Mouse (Mus musculus) testis, adult 2 months (tissue): Measurements from ENCODE around the gene Olfr1290.

Experiments used
- CTCF ChIP-seq: fragments of 200-500 bp; IDR thresholded peaks from 2 replicates; pipeline ENCODE4 v1.5.1; 2012; ENCODE audit warnings: low read depth, mild to moderate bottlenecking, inconsistent platforms, low read length, moderate library complexity; ENCODE audit not compliant: control insufficient read depth, insufficient read depth, insufficient replicate concordance
- POLR2A ChIP-seq: fragments of 200-500 bp; IDR thresholded peaks from 2 replicates; pipeline ENCODE4 v1.6.1; 2012; ENCODE audit warnings: low read depth, mild to moderate bottlenecking, inconsistent platforms, low read length, moderate library complexity; ENCODE audit not compliant: control insufficient read depth

DNA sequence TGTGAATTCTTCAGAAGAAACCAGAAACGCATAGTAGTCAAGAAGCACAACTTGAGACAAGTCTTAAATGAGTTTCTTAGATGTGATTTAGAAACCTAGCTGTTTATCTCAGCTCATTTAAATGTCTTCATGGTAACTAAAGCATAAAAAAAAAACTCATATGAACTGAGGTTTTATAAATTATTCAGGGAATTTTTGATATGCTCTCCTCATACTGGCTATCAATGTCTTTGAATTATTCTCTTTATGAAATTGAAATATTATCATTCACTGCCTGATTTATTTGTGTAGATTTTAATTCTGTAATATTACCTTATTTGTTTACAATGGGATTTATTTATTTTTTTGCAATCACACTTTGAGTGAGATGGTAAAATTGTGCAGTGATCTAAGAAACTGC lies 13.1 kb downstream of the Olfr1290 start, which contains the start of gene Olfr1289:
- no peak for TF ChIP-seq POLR2A
- no peak for TF ChIP-seq CTCF
